Mouse (Mus musculus) kidney, postnatal 36 days (tissue): ENCODE measurements at regions not wholly inside any gene's neighbourhood (a gene's known extent, or its start where the extent isn't known, plus 50 kb on each side); places are given as distances from the start of the nearest gene placed in this dataset.
A peak's percentile ranks its signal among the peaks of the same experiment; 100 is the strongest.

Source experiments
- DNase-seq, 2 experiments: peaks; one replicate each; pipeline ENCODE4 v3.0.0; 2021 to 2022; ENCODE audit warnings: mixed read lengths in 2 of 2

DNA sequence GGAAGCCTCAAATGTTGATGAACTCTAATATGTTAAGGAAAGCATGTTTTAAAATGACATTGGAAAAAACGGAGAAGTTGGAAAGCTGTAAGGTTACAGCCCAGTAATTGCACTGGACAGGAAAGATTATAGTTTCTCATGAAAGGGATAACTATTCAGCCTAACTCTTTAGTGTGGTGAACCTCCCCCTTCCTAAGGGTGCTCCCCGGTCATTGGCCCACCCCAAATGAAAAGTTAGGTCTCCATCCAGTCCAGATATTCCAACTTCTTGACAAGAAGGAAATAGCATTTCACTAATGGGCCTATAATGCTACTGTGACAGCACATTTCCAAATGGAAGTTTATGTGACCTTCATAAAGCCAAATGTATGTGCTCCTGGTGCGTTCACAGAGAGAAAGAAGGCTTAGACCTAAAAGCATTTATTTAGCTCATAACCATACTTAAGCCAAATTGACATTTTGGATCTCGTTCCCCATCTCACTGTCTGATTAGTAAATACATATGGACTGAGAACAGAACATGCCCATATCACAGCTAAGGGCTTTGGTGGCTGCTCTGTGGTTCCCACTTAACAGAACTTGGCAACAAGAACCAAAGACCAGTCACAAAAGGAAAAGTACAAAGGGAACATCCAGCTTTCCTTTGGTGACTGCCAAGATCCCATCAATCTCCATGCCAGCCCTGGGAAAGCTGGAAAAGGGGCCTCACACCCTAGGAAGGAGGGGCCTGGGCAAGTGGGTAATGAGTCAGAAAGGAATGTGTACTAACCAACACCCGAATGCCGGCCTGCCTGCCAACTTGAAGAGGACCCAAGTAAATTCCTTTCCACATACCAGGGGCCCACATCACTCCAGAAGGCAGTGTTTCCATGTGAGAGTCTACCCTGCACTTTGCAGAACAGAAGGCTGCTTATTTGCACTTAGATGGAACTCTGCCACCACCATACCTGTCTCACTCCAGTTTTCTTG, 155.1 kb upstream of the Chst7 start:
- DNase-seq = peak; percentile 70 to 88

DNA sequence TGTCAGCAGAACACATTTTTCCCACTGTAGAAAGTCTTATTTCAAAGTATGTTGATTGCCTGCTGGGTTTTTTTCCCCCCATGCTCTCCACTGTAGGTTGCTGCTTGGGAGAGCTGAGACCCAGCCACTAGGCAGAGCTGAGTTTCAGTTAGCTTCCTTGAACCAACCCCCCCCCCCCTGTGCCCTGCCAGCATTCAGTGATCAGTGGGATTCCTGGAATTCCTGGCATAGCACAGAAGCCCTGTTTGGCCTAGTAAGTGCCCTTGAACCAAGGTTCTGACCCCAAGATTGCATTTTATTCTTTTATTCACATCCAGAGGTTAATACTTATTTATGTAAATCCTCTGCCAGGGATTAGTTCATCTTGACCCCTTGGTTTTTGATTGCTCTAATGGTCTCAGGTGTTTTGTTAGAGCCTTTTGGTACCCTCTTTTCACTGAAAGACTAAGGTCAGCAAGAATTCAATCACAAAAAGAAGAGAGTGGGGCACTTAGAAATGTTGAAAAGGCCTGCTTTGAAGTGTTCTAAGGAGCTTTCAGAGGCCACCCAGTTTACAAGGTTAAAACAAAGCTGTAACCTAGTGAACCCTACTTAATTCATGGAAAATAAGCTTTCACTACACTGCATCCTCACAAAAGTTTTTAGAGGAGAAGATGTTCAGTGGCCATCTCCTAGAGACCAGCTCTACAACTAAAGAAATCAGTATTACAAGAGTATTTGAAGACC, 152.6 kb upstream of the Chst7 start:
- DNase-seq = peak; percentile 18 to 51

DNA sequence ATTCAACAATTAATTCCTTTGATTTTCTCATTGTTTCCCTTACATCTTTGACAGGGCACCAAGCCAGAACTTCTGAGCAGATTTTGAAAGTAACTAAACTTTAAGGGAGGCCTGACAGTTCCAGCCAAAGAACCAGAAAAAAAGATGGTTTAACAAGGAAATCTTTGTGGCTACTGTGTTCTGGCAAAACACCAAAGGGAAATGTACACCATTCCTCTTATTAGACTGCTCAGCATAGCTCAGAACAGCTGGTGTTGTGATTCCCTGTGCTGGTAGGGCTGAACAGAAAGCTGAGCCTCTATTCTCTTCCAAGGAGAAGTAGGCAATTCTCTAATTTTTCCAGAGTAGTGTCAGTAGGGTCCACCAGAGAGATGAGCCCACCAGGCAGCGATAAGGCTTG, 142.4 kb upstream of the Chst7 start:
- DNase-seq = no peak

DNA sequence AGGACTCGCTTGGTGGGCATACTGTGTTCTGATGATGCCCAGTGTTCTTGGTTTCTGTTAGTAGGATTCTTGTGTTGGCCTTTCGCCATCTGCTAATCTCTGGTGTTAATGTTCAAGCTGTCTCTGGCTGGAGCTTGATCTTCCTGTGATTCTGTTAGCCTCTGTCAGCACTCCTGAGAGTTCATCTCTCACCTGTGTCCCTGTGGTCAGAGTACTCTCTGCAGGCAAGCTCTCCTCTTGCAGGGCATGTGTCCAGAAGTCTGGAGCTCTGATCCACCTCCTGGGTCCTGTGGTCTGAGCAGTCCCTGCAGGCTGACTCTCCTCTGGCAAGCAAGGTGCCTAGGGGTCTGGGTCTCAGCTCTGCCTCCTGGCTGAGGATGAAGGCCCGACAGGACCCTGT, 130.0 kb upstream of the Chst7 start:
- peak; percentile 57 to 59 for DNase-seq

DNA sequence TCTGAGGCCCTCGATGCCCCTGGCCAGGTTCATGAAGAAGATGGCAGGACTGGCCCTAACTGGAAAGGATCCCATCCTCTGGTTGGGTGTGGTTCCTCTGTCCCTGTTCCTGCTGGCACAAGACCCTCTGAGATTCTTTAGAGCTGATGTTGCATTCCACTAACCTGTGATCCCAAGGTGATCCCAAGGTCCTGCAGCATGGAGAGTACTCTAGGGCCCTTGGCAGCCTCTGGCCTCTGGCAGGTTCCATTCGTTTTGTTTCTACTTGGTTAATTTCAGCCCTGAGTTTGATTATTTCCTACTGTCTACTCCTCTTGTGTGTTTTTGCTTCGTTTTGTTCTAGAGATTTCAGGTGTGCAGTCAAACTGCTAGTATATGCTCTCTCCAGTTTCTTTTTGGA, 129.5 kb upstream of the Chst7 start:
- DNase-seq = peak; percentile 15 to 55

DNA sequence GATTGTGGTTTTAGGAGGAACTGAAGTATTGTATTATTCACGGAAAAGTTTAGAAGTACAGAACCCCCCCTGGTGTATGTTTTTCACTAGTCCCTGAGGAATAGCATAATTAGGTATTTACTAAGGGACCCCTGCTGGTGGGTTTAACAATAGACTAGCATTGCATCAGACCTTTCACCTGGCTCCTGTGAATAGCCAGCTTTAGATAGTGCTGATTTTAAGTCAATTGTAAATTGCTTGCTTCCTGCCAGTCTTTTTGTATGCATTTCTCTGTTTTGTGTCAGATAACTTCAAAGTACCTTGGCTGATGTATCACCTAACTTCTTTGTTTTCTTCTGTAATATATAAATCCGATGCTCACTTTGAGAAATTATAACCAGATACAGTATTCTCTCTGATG, 116.1 kb upstream of the Chst7 start:
- DNase-seq = no peak
